Mouse (Mus musculus) cortical plate, adult 2 months (tissue): ENCODE data around the gene Tmem136.

ENCODE experiments used
- CTCF ChIP-seq: fragments of 200-500 bp; IDR thresholded peaks from 2 replicates; pipeline ENCODE4 v1.5.1; 2011; ENCODE audit warnings: mild to moderate bottlenecking, control low read depth, low read length; ENCODE audit not compliant: insufficient read depth; ENCODE audit errors: extremely low read depth
- POLR2A ChIP-seq: fragments of 200-500 bp; IDR thresholded peaks from 2 replicates; pipeline ENCODE4 v1.6.1; 2011; ENCODE audit warnings: mild to moderate bottlenecking, low read length, control low read depth; ENCODE audit not compliant: insufficient read depth; ENCODE audit errors: extremely low read depth

DNA sequence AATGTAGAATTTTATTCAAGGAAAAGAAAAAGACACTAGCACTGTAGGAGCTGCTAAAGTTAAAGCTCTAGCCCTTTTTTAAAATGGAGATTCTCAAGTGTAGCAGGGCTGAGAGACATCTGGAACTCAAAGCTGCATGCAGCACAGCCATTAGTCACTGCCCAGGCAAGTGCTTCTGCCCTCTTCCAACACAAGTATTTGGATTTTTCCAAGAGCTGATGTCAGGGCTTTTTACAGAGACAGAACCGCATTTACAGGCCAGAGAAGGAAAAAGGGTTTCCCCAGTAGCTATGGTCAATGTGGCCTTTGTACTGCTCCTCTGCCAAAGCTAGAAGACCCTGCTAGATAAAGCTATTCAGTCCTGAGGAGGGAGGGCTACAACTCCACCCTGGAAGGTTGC, 54.8 kb downstream of the Tmem136 start:
- TF ChIP-seq POLR2A, result no peak
- no peak for TF ChIP-seq CTCF
